ENCODE assay signal across 8 mouse cellular contexts in the genomic region with DNA sequence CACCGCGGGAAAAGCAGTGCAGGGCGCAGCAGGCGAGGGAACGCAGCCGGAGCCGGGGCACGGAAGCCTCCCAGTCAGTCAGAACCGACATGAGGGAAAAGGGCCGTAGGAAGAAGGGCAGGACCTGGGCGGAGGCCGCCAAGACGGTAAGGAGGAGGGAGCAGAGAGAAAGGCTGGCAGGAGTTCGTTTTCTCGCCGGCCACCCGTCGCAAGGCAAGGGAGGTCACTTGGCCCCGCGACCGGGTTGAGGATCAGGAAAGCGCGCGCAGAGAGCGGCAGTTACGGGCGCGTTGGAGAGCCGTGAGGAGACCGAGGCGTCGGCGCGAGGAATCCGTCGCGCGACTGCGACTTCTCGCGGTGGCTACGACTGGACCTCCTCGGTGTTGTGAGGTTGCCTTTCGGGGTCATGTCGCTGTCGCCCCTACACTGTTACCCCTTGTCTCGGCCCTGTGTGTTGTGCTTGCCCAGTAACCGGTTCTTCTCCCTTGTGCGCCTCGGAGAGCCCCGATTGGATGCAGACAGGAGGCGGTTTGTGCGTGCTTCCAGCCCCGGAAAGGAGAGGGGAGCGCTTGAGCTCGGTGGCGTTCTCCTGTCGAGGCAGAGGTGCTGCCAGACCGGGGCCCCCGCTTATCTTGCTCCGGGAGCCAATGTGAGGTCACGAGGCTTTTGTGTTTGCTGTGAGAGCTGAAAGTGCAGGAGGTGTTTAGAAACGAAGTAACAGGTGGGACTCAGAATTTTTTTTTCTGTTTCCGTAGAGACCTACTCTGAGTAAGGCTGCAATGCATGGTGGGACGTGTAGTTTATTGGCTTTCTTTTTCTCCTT. TPM values are rescaled to one million over a fixed set of nuclear protein-coding genes. Genes with fewer than 3 reads are reported as not detected.
A peak's percentile ranks its signal among the peaks of the same experiment; 100 is the strongest.
DNase-seq lines count a peak whose midpoint lies in the region; ATAC-seq lines count a peak whose summit lies in the region.

No protein-coding gene starts in this region.

- no peaks in the 10 kb centered on the region for H3K27me3 ChIP-seq in hindbrain, embryonic 11.5 days (ENCODE audit: control insufficient read depth, insufficient read depth, low read length)

- peak; percentile 71 for ATAC-seq in hindbrain, embryonic 11.5 days (ENCODE audit: low FRiP score)

- H3K36me3 ChIP-seq in hindbrain, embryonic 11.5 days (ENCODE audit: control insufficient read depth, insufficient read depth, low read length) = no peaks in the 10 kb centered on the region

- WGBS in hindbrain, embryonic 11.5 days = under 1% methylated on average over 65 of the region's 65 CpGs

- H3K4me2 ChIP-seq in hindbrain, embryonic 11.5 days (replicated peaks; ENCODE audit: low read depth, low read length) = peak overlapping the region; percentile 63

- peak; percentile 75 for DNase-seq in NIH3T3 (ENCODE audit: low read depth)
- peak; percentile 74 to 78 for DNase-seq in cerebellum, postnatal 10 days
- DNase-seq in frontal cortex, postnatal 10 days (ENCODE audit: low spot score in 2 of 2) = peak; percentile 71 to 78
- DNase-seq in hindbrain, embryonic 11.5 days (ENCODE audit: low spot score) = peak; percentile 74
- DNase-seq in layer of hippocampus, postnatal 10 days (ENCODE audit: low spot score in 2 of 2) = peak; percentile 76 to 83
- DNase-seq in lung, postnatal 10 days = peak; percentile 75
- peak; percentile 45 for DNase-seq in ovary, postnatal 14 days (ENCODE audit: low spot score)
- DNase-seq in thymus, postnatal 10 days (ENCODE audit: low spot score in 2 of 2) = peak; percentile 73 to 78

- no peaks in the 10 kb centered on the region for H3K4me1 ChIP-seq in hindbrain, embryonic 11.5 days (replicated peaks; ENCODE audit: control insufficient read depth, insufficient read depth, low read length)

- H3K4me3 ChIP-seq in hindbrain, embryonic 11.5 days (ENCODE audit: low read depth, low read length) = peak overlapping the region; percentile 94

- H3K9me3 ChIP-seq in hindbrain, embryonic 11.5 days (ENCODE audit: control insufficient read depth, low read length) = no peaks in the 10 kb centered on the region

- H3K27ac ChIP-seq in hindbrain, embryonic 11.5 days (ENCODE audit: low read depth, low read length) = peak overlapping the region; percentile 89

- peak overlapping the region; percentile 89 for H3K9ac ChIP-seq in hindbrain, embryonic 11.5 days (ENCODE audit: low read depth, low read length)

RNA-seq across cellular contexts. Expression of a gene that starts 0.6 kb away (rescaled TPM):
- polyA plus RNA-seq in hindbrain, embryonic 11.5 days (2014; fragmentation: Nextera tagmentation; extraction: Ambion mirVana) = 13.2 and 21.3 TPM in 2 replicates
- 10 to 100 TPM; 27.0 to 27.8 TPM for total RNA-seq in layer of hippocampus, postnatal 10 days (2021)

Comparison
In these comparisons a context has a peak if more than half of its experiments do, and no peak if none do; other contexts are left out.
1. Peak in every context shown above with its lines: DNase-seq, ATAC-seq, H3K4me3 ChIP-seq and H3K27ac ChIP-seq.